16 mouse cellular contexts compared by ENCODE assay signal in the genomic region with DNA sequence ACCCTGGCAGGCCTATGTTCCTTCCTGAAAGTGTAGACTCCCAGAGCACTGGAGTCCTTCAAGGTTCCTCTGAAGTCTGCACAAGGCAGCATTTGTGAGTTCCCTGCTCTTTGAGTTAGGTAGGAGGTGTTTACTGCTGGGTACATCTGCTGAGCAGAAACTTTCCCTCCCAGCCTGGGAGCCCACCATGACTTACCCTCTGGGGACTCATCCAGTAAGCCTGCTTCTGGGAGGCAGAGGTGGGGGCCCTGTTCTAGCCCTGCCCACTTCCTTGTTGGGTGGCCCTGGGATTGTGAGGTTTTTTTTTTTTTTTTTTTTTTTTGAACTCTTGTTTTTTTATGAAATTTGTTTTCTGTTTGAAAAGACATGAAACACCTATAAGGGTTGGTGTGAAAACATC.
"Had no signal": no experiment of that assay in that cellular context is flagged by ENCODE, and none has a peak within 500 bp of the region (broad histone marks: within the 10 kb centered on the region; RNA-seq: fewer than 3 reads in every experiment).

No protein-coding gene starts in this region.

- H3K4me3 ChIP-seq: liver, embryonic 15.5 days; midbrain, embryonic 10.5 days; neural tube, embryonic 12.5 days had no signal

- H3K9ac ChIP-seq: liver, embryonic 15.5 days; lung, embryonic 14.5 days; neural tube, embryonic 12.5 days had no signal

- H3K9me3 ChIP-seq: liver, embryonic 15.5 days; midbrain, embryonic 10.5 days; neural tube, embryonic 12.5 days had no signal

- H3K4me2 ChIP-seq: liver, embryonic 11.5 days; liver, embryonic 15.5 days; lung, embryonic 14.5 days; neural tube, embryonic 12.5 days had no signal

- H3K27ac ChIP-seq: kidney, postnatal 0 days; liver, embryonic 15.5 days; midbrain, embryonic 10.5 days; neural tube, embryonic 12.5 days had no signal

- DNase-seq: kidney, adult 9 months; kidney, postnatal 36 days; lung, embryonic 14.5 days; lung, postnatal 10 days; lung, postnatal 4 days; midbrain, embryonic 14.5 days; right cerebral cortex, postnatal 4 days; spleen, adult 18-20 months; thymus, adult 18-20 months; thymus, postnatal 14 days had no signal

- H3K27me3 ChIP-seq: liver, embryonic 15.5 days; neural tube, embryonic 12.5 days had no signal

- ATAC-seq: intestine, postnatal 0 days had no signal

- H3K36me3 ChIP-seq: liver, embryonic 15.5 days; midbrain, embryonic 10.5 days; neural tube, embryonic 12.5 days had no signal

- H3K4me1 ChIP-seq: neural tube, embryonic 12.5 days had no signal
